Mouse (Mus musculus) hindbrain, embryonic 15.5 days (tissue): ENCODE results near the gene Gcc2. TPM values are rescaled to one million over a fixed set of nuclear protein-coding genes. Genes with fewer than 3 reads are reported as not detected.
A peak's percentile ranks its signal among the peaks of the same experiment; 100 is the strongest.

Experiments used
- ATAC-seq: fragments of 200-750 bp; cut with Nextera tagmentation; 2 replicates; pipeline ENCODE4 v1.8.0; 2017; ENCODE audit warnings: low read depth, moderate number of reproducible peaks, moderate TSS enrichment; ENCODE audit not compliant: low FRiP score
- H3K27ac ChIP-seq: fragments of 300-500 bp; sonication (generic); replicated peaks from 2 replicates; pipeline ENCODE4 v1.5.1; 2015; ENCODE audit warnings: mild to moderate bottlenecking, inconsistent platforms
- H3K27me3 ChIP-seq: fragments of 300-500 bp; sonication (generic); 2 replicates; pipeline ENCODE4 v1.6.1; 2015; ENCODE audit warnings: control low read depth, inconsistent platforms
- H3K36me3 ChIP-seq: fragments of 300-500 bp; sonication (generic); 2 replicates; pipeline ENCODE4 v1.6.1; 2015; ENCODE audit warnings: control low read depth, inconsistent platforms
- H3K4me1 ChIP-seq: fragments of 300-500 bp; sonication (generic); replicated peaks from 2 replicates; pipeline ENCODE4 v1.6.1; 2015; ENCODE audit warnings: control low read depth, inconsistent platforms
- H3K4me2 ChIP-seq: fragments of 300-500 bp; sonication (generic); 2 replicates; pipeline ENCODE4 v1.6.1; 2015; ENCODE audit warnings: moderate library complexity, mild to moderate bottlenecking, inconsistent platforms
- H3K4me3 ChIP-seq: fragments of 300-500 bp; sonication (generic); 2 replicates; pipeline ENCODE4 v1.5.1; 2015; ENCODE audit warnings: mild to moderate bottlenecking, inconsistent platforms
- H3K9ac ChIP-seq: fragments of 300-500 bp; sonication (generic); 2 replicates; pipeline ENCODE4 v1.6.1; 2015; ENCODE audit warnings: inconsistent platforms
- H3K9me3 ChIP-seq: fragments of 300-500 bp; sonication (generic); 2 replicates; pipeline ENCODE4 v1.6.1; 2016; ENCODE audit warnings: control low read depth, inconsistent platforms
- WGBS: fragments of 180-500 bp; shearing (Covaris S2); methylation state at CpG from one replicate; pipeline ENCODE4 v1.1.7; 2015; 5-methylcytosine and 5-hydroxymethylcytosine counted together
- polyA plus RNA-seq: library from polyadenylated mRNA; unstranded; fragments of >200 nt; fragmentation: Nextera tagmentation; extraction: Ambion mirVana; gene quantifications from 2 replicates; pipeline ENCODE4 v1.2.1, GENCODE M21; 2015

Gcc2 gene
- polyA plus RNA-seq = 67.0 and 94.6 TPM in 2 replicates

DNA sequence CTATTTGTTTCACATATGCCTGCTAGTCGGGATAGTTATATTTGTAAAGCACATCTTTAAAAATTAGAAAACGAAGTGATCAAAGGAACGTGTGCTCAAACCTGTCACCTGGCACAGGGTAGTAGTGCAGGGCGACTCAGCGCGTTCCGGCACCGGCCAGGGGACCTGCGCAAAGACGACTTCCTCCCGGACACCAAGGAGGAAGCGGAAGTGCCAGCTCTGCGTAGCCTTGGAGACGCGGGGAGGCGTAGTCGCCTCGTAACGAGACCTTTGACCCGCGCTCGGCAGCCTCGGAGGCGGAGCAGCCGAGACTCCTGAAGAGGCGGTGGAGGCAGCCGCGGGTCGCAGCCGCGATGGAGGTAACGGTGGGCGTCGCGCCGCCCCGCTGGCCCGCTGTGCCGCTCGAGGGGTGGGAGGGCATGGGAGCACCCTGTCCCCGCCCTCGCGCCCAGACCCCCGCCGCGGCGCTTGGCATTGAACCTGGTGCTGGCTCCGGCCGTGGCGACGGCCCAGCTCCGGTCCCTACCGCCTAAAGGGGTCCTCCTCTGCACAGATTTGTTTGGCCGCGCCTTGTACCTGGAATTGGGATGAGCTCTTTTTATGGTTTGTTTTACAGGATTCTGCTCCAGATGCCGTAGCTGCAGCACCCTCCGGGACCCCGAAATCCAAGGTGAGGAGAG is at the start of gene Gcc2:
Gcc2 (plus strand) TSS at position 285 of the 680 bp plus-strand sequence.
- Histone ChIP-seq H3K9me3 (no peaks in the 10 kb centered on the region), H3K36me3 (peaks cover 18% of the 10 kb centered on the region), H3K27me3 (no peaks in the 10 kb centered on the region), H3K4me3 (peak within 1 kb of the TSS; percentile 93), H3K4me2 (peak within 1 kb of the TSS; percentile 69), H3K4me1 (peaks cover 17% of the 10 kb centered on the region), H3K27ac (peak within 1 kb of the TSS; percentile 87), H3K9ac (peak within 1 kb of the TSS; percentile 91)
- WGBS = under 1% methylated on average over 44 of the region's 58 CpGs
- peak; percentile 99 for ATAC-seq

DNA sequence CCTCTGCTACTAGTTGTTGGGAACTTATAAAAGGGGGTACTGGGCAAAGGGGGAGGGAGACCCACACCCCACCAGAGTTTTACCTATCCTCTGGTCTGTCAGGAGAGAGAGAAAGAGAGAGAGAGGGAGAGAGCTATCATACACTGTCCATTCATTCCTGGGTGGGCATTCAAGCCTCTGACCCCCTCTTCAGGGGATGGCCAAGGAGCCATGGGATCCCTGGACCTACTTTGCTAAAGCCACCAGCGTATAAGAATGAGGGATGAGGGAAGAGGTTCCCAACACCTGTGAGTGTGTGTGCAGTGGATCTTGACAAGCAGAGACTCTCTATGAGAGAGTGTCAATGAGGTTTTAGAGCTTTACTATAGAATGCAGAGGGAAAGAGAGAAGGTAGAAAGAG is 49.3 kb upstream of the Gcc2 start:
- Histone ChIP-seq H3K4me3 (no peak overlapping the region), H3K9ac (no peak overlapping the region), H3K9me3 (no peaks in the 10 kb centered on the region), H3K27ac (no peak overlapping the region), H3K36me3 (no peaks in the 10 kb centered on the region), H3K4me1 (no peaks in the 10 kb centered on the region), H3K27me3 (no peaks in the 10 kb centered on the region), H3K4me2 (no peak overlapping the region)
- no peak for ATAC-seq
- 49% methylated on average over 1 of the region's 1 CpGs for WGBS

DNA sequence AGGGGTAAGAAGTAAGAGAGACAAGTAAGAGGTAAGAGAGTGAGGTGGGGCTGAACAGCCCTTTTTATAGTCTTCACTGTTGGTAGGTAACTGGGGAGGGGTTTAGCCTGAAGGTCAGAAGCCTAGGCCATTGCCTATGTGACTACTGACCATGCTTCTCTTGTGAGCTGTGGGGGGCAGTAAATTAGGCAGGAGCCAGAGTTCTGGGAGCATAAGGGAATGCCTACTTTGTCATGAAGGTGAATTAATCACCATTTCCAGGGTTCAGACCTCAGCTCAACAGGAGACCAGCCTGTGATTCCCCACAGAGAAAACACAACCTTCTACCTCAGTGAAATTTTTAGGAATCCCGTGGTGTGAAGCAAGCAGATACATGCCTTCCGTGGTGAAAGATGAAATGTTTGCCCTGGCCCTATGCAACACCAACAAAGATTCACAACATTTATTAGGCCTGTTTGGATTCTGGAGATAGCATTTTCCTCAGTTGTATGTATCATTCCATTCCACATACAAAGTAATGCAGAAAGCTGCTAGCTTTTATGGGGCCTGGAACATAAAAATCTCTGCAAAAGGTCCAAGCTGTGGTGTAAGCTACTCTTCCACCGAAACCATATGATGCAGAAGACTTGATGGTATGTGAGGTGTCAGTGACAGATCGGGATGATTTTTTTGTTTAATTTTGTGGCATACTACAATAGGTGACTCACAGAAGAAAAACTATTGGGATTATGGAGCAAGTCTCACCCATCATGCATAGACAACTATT is 48.5 kb upstream of the Gcc2 start:
- Histone ChIP-seq H3K27me3 (no peaks in the 10 kb centered on the region), H3K36me3 (no peaks in the 10 kb centered on the region), H3K4me3 (no peak overlapping the region), H3K4me1 (no peaks in the 10 kb centered on the region), H3K27ac (no peak overlapping the region), H3K9me3 (no peaks in the 10 kb centered on the region), H3K9ac (no peak overlapping the region), H3K4me2 (no peak overlapping the region)
- 87% methylated on average over 4 of the region's 4 CpGs for WGBS
- ATAC-seq = no peak

DNA sequence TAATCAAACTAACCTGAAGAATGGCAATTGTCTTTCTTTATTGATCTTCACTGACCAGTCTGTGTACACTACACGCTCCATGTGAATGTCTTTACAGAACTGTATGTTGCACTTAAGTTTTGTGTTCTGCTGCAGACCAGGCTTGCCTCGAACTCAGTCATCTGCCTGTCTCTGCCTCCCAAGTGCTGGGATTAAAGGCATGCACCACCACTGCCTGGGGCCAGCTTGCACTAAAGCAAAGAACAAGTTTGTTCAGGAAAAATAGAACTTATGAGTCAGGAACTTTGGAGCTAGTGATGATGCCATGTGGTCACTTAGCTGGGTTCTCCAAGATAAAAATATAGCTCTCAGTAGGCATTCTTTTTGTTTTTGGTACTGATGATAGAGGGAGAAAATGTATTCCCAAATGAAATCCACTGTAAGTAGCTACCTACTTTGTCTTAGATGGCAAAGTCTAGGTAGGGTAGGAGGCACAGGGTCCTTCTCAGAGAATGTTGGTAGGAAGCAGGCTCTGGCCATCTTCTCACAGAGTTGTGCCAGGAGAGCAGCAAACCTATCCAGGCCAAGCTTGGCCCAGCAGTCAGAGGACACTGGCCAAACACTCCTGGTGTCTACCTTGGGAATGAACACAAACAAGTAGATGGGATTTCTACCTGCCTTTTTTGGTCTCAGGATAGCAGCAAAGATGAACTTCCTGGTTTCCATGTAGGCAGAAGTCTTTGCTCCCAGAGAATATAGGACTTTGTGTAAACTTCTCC is 45.4 kb upstream of the Gcc2 start:
- whole genome bisulfite sequencing = 79% methylated on average over 2 of the region's 2 CpGs

DNA sequence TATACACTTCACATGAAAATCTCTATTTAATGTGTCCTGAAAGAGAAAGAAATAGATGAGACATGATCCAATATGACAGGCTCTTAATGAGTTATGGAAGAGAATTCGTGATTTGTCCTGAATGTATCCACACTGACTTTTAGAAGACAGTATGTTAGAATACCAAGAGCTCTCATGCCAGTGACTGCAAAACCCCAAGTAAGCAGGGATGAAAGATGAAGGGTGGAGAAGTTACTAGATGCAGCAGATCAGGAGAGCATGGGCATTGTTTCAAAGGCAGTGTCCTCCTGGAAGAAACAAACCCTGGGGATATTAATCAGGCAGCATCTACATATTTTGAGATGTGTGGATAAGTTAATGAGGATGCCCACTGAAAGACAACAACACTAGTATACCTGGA is 44.8 kb upstream of the Gcc2 start:
- ATAC-seq = no peak
- Histone ChIP-seq H3K9ac (no peak overlapping the region), H3K27me3 (no peaks in the 10 kb centered on the region), H3K4me3 (no peak overlapping the region), H3K4me2 (no peak overlapping the region), H3K4me1 (no peaks in the 10 kb centered on the region), H3K27ac (no peak overlapping the region), H3K36me3 (no peaks in the 10 kb centered on the region), H3K9me3 (no peaks in the 10 kb centered on the region)
- 69% methylated on average over 1 of the region's 1 CpGs for WGBS

More for the DNA sequence above, 45.4 kb upstream of the Gcc2 start:
- ATAC-seq = no peak
- Histone ChIP-seq H3K9me3 (no peaks in the 10 kb centered on the region), H3K36me3 (no peaks in the 10 kb centered on the region), H3K9ac (no peak overlapping the region), H3K4me2 (no peak overlapping the region), H3K4me3 (no peak overlapping the region), H3K27ac (no peak overlapping the region), H3K27me3 (no peaks in the 10 kb centered on the region), H3K4me1 (no peaks in the 10 kb centered on the region)

DNA sequence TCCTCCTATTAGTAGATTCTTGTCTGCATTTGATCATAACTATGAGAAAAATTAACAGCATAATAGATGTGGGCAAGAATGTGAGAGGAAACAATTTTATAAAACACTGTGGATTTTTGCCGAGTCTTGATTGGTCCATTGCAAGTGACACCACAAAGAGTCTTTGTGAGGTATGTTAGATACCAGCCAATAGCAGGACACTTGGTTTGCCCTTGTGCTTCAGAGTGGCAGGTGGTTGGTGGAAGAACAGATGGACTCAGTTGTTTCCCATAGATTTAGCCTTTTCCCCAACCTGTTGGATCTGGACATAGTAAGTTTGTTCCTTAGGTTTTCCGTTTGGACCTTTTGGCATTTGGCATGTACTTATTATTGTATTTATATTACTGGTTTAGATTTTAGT is 44.1 kb upstream of the Gcc2 start:
- H3K9ac ChIP-seq = no peak overlapping the region
- H3K4me2 ChIP-seq = no peak overlapping the region
- no peak overlapping the region for H3K4me3 ChIP-seq
- H3K9me3 ChIP-seq = no peaks in the 10 kb centered on the region
- ATAC-seq = no peak
- no peaks in the 10 kb centered on the region for H3K36me3 ChIP-seq
- H3K27ac ChIP-seq = no peak overlapping the region
- H3K27me3 ChIP-seq = no peaks in the 10 kb centered on the region
- H3K4me1 ChIP-seq = no peaks in the 10 kb centered on the region
- WGBS = 92% methylated on average over 2 of the region's 2 CpGs

DNA sequence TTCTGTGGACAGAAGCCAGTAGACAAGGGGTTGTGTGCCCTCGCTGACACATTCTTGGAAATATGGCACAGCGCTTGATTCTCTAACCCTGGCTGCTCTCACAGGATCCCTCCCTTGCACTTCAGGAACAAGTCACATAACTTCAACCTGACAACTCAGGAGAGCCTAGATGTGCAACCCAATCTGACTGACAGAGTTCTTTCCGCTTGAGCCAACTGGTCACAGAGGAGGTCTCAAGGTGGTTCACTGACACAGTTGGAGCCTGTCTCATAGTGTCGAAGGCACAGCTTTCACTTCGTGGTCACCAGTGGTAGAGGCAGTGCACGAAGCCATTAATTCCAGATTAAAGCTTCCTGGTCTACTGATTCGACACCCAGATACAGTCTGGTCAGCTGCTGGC is 43.1 kb upstream of the Gcc2 start:
- Histone ChIP-seq H3K4me1 (no peaks in the 10 kb centered on the region), H3K27ac (no peak overlapping the region), H3K36me3 (no peaks in the 10 kb centered on the region), H3K9ac (no peak overlapping the region), H3K27me3 (no peaks in the 10 kb centered on the region), H3K4me3 (no peak overlapping the region), H3K9me3 (no peaks in the 10 kb centered on the region), H3K4me2 (no peak overlapping the region)
- ATAC-seq = no peak
- WGBS = 80% methylated on average over 7 of the region's 7 CpGs

DNA sequence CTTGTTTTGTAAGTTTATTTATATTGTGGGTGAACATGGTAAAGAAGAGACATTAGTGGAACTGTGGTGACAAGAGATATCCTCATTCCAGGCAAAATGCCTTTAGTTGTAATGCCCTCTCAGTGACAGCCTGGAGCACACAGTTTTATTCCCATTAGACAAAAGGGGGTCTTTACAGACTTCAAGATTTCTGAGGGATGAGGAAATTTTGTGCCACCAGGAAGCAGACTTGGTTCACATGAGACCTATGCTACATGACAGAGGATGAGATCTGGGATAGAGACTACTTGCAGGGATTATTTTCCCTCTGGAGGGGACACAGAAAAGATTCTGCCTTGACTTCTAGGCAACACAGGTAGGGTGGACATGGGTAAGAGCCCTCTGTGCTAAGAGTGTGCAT is 40.8 kb upstream of the Gcc2 start:
- no peak overlapping the region for H3K9ac ChIP-seq
- no peak overlapping the region for H3K27ac ChIP-seq
- H3K4me1 ChIP-seq = no peaks in the 10 kb centered on the region
- no peak overlapping the region for H3K4me2 ChIP-seq
- H3K9me3 ChIP-seq = no peaks in the 10 kb centered on the region
- no peaks in the 10 kb centered on the region for H3K27me3 ChIP-seq
- ATAC-seq = no peak
- H3K4me3 ChIP-seq = no peak overlapping the region
- H3K36me3 ChIP-seq = no peaks in the 10 kb centered on the region

DNA sequence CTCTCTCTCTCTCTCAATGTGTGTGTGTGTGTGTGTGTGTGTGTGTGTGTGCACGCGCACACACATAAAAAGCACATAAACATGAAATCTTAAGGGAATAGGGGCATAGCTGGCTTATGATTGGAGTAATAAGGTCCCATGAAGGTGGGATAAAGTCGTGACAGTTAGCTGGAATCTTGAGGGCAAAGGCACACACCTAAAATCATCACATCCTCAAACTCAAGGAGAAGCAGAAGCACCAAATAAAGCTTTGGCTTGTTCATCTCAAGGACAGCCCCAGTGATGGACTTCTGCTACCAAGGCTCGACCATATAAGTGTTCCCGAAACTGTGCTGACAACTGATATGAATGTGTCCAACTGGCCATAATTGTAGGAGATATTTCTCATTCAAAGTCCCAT is 40.4 kb upstream of the Gcc2 start:
- 85% methylated on average over 5 of the region's 5 CpGs for WGBS
- ATAC-seq = no peak

DNA sequence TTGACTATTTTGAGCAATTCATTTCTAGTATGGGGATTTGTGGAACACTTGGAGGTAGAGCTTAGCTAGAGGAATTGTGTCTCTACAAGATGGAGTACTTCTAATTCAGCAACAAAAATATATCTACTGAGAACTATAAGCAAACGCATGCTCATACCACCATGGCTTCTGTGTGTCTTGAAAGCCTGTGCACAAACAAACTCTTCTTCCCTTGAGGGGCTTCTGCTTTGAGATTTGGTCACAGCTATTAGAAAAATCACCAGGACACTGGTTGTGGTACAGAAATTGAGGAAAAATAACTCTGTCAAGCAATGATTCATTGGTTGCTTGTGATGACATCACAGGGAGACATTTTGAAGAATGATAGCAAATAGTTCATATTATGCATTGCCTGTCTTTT is 39.9 kb upstream of the Gcc2 start:
- H3K9me3 ChIP-seq = no peaks in the 10 kb centered on the region
- no peak overlapping the region for H3K4me3 ChIP-seq
- WGBS = 90% methylated on average over 1 of the region's 1 CpGs
- H3K27me3 ChIP-seq = no peaks in the 10 kb centered on the region
- no peak overlapping the region for H3K9ac ChIP-seq
- no peaks in the 10 kb centered on the region for H3K36me3 ChIP-seq
- H3K27ac ChIP-seq = no peak overlapping the region
- no peak overlapping the region for H3K4me2 ChIP-seq
- no peak for ATAC-seq
- H3K4me1 ChIP-seq = no peaks in the 10 kb centered on the region

More for the DNA sequence above, 40.4 kb upstream of the Gcc2 start:
- Histone ChIP-seq H3K27me3 (no peaks in the 10 kb centered on the region), H3K4me2 (no peak overlapping the region), H3K36me3 (no peaks in the 10 kb centered on the region), H3K4me1 (no peaks in the 10 kb centered on the region), H3K9ac (no peak overlapping the region), H3K9me3 (no peaks in the 10 kb centered on the region), H3K27ac (no peak overlapping the region), H3K4me3 (no peak overlapping the region)

DNA sequence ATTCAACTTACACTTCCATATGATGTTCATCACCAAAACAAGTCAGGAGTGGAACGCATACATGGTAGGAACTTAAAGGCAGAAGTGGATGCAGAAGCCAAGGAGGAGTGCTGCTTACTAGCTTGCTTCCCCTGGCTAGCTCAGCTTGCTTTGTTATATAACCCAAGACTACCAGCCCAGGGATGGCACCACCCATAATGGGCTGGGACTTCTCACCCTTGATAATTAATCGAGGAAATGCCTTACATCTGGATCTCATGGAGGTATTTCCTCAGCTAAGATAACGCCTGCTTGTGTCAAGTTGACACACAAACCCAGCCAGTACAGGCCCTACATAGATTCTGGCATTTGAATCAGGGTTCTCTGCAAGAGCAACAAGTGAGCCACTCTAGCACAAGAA is 37.9 kb upstream of the Gcc2 start:
- H3K4me3 ChIP-seq = no peak overlapping the region
- H3K4me2 ChIP-seq = no peak overlapping the region
- ATAC-seq = no peak
- no peak overlapping the region for H3K27ac ChIP-seq
- H3K4me1 ChIP-seq = no peaks in the 10 kb centered on the region
- no peaks in the 10 kb centered on the region for H3K27me3 ChIP-seq
- H3K9ac ChIP-seq = no peak overlapping the region
- no peaks in the 10 kb centered on the region for H3K36me3 ChIP-seq
- 92% methylated on average over 3 of the region's 3 CpGs for WGBS
- no peaks in the 10 kb centered on the region for H3K9me3 ChIP-seq

DNA sequence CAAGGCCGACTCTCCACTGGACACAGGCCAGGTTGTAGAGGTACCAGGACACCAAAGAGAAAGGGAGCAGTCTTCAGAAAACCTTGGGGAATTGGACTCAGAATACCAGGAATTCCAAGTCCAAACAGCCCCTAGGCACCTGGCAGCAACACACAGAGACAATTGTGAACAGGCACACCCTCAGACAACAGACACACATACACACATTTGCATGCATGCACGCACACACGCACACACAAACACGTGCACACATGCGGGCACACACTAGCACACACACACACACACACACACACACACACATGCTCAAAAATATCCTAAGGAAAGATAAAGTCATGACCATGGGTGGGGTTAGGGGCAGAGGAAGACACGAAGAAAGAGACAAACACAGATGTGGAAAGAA is 34.6 kb upstream of the Gcc2 start:
- H3K27ac ChIP-seq = no peak overlapping the region
- no peaks in the 10 kb centered on the region for H3K27me3 ChIP-seq
- 86% methylated on average over 6 of the region's 6 CpGs for WGBS
- no peak overlapping the region for H3K9ac ChIP-seq
- H3K9me3 ChIP-seq = no peaks in the 10 kb centered on the region
- H3K4me3 ChIP-seq = no peak overlapping the region
- no peak overlapping the region for H3K4me2 ChIP-seq
- ATAC-seq = no peak
- H3K4me1 ChIP-seq = no peaks in the 10 kb centered on the region
- no peaks in the 10 kb centered on the region for H3K36me3 ChIP-seq
